Mouse (Mus musculus): ENCODE results near the gene Atp6v1e2.

GRCm38 (mm10) chr17:86906601-86907000 lies 41.1 kb downstream of the Atp6v1e2 start:
- no peak for TF ChIP-seq CHD2 (IDR thresholded peaks at IDR 0.05; ENCODE audit: low read length)
- no peak for TF ChIP-seq POLR2A (IDR thresholded peaks at IDR 0.05; ENCODE audit: low read depth, low read length)
- peak in 1 of 2 experiments; percentile 50; a peak in 2 of 4 replicates for TF ChIP-seq CTCF (conservative IDR thresholded peaks at IDR 0.05 in 1 of 2, IDR thresholded peaks at IDR 0.05 in 1 of 2; ENCODE audit: low read depth in 2 of 2, low read length in 2 of 2)
- no peak for TF ChIP-seq NELFE (IDR thresholded peaks at IDR 0.05; ENCODE audit: low read depth, low read length)
- no peak for TF ChIP-seq EP300 (IDR thresholded peaks at IDR 0.05; ENCODE audit: low read length)
- TF ChIP-seq MAX (IDR thresholded peaks at IDR 0.05; ENCODE audit: low read length) = no peak
- no peak for TF ChIP-seq MYC (IDR thresholded peaks at IDR 0.05; ENCODE audit: low read depth, low read length)
- no peak for TF ChIP-seq TCF12 (IDR thresholded peaks at IDR 0.05; ENCODE audit: low read depth, low read length)
- TF ChIP-seq MAFK (IDR thresholded peaks at IDR 0.05; ENCODE audit: insufficient replicate concordance, low read length) = no peak
- TF ChIP-seq NRF1 (IDR thresholded peaks at IDR 0.05; ENCODE audit: low read depth, low read length) = no peak
- TF ChIP-seq ETS1 (conservative IDR thresholded peaks at IDR 0.05; ENCODE audit: low read depth, low read length) = no peak
- TF ChIP-seq GABPA (IDR thresholded peaks at IDR 0.05; ENCODE audit: insufficient replicate concordance, low read depth, low read length) = no peak
- no peak for TF ChIP-seq ZNF384 (IDR thresholded peaks at IDR 0.05; ENCODE audit: low read depth, low read length)
